Mouse (Mus musculus): ENCODE measurements at regions not wholly inside any gene's neighbourhood (a gene's known extent, or its start where the extent isn't known, plus 50 kb on each side); places are given as distances from the start of the nearest gene placed in this dataset.

- Histone ChIP-seq H3K27ac (no peak overlapping the region), H3K27me3 (ENCODE audit: control insufficient read depth, insufficient read depth, low read length) (no peaks in the 10 kb centered on the region), H3K79me2 (replicated peaks; ENCODE audit: control insufficient read depth, insufficient read depth, low read length) (no peaks in the 10 kb centered on the region), H3K4me3 (no peak overlapping the region), H3K36me3 (ENCODE audit: control insufficient read depth, insufficient read depth, low read length) (no peaks in the 10 kb centered on the region), H3K4me1 (ENCODE audit: control insufficient read depth, insufficient read depth, low read length) (peaks cover 4% of the 10 kb centered on the region), H3K9ac (ENCODE audit: low read depth, low read length) (no peak overlapping the region)
- intact Hi-C loops (cut with DNase I) = no loop called here
- WGBS = 74% methylated on average over 5 of the region's 5 CpGs
- DNase-seq = peak in 1 of 2 experiments; percentile 23
- TF ChIP-seq POLR2A (IDR thresholded peaks at IDR 0.05; ENCODE audit: insufficient read depth, low read depth, low read length) (no peak), CTCF (IDR thresholded peaks at IDR 0.05) (no peak), EP300 (IDR thresholded peaks at IDR 0.05; ENCODE audit: insufficient read depth, low read depth, low read length) (no peak)
These were observed 168.3 kb upstream of the Foxn2 start for GRCm38 (mm10) chr17:88272161-88272560.

GRCm38 (mm10) chr17:88273520-88273919 is 167.0 kb upstream of the Foxn2 start:
- Histone ChIP-seq H3K36me3 (ENCODE audit: control insufficient read depth, insufficient read depth, low read length) (no peaks in the 10 kb centered on the region), H3K9ac (ENCODE audit: low read depth, low read length) (no peak overlapping the region), H3K27ac (peak overlapping the region; percentile 76; the same call in 1 of the 2 replicates), H3K4me3 (no peak overlapping the region), H3K79me2 (replicated peaks; ENCODE audit: control insufficient read depth, insufficient read depth, low read length) (no peaks in the 10 kb centered on the region), H3K4me1 (ENCODE audit: control insufficient read depth, insufficient read depth, low read length) (peaks cover 4% of the 10 kb centered on the region), H3K27me3 (ENCODE audit: control insufficient read depth, insufficient read depth, low read length) (no peaks in the 10 kb centered on the region)
- intact Hi-C loops (cut with DNase I) = no loop called here
- TF ChIP-seq EP300 (IDR thresholded peaks at IDR 0.05; ENCODE audit: insufficient read depth, low read depth, low read length) (no peak), CTCF (IDR thresholded peaks at IDR 0.05) (no peak), POLR2A (IDR thresholded peaks at IDR 0.05; ENCODE audit: insufficient read depth, low read depth, low read length) (no peak)
- no peak for DNase-seq
- 92% methylated on average over 9 of the region's 9 CpGs for WGBS

GRCm38 (mm10) chr17:88274003-88274698 is 166.4 kb upstream of the Foxn2 start:
- H3K4me3 ChIP-seq = no peak overlapping the region
- peaks cover 4% of the 10 kb centered on the region for H3K4me1 ChIP-seq (ENCODE audit: control insufficient read depth, insufficient read depth, low read length)
- no peaks in the 10 kb centered on the region for H3K27me3 ChIP-seq (ENCODE audit: control insufficient read depth, insufficient read depth, low read length)
- intact Hi-C loops (cut with DNase I) = no loop called here
- DNase-seq = peak; percentile 46 to 53
- WGBS = 49% methylated on average over 14 of the region's 14 CpGs
- TF ChIP-seq EP300 (IDR thresholded peaks at IDR 0.05; ENCODE audit: insufficient read depth, low read depth, low read length) (0 out of 2 replicates have a peak, but pooled peaks have one; percentile 26), POLR2A (IDR thresholded peaks at IDR 0.05; ENCODE audit: insufficient read depth, low read depth, low read length) (no peak)
- H3K36me3 ChIP-seq (ENCODE audit: control insufficient read depth, insufficient read depth, low read length) = no peaks in the 10 kb centered on the region
- peak overlapping the region; percentile 76 for H3K27ac ChIP-seq
- H3K9ac ChIP-seq (ENCODE audit: low read depth, low read length) = no peak overlapping the region
- no peaks in the 10 kb centered on the region for H3K79me2 ChIP-seq (replicated peaks; ENCODE audit: control insufficient read depth, insufficient read depth, low read length)

- peak overlapping the region; percentile 61 for H3K27ac ChIP-seq
- intact Hi-C loops (cut with DNase I) = no loop called here
- WGBS = 44% methylated on average over 6 of the region's 6 CpGs
These were observed 165.6 kb upstream of the Foxn2 start for GRCm38 (mm10) chr17:88274720-88275433.

GRCm38 (mm10) chr17:88279656-88280055 is 160.9 kb upstream of the Foxn2 start:
- DNase-seq = no peak
- H3K27me3 ChIP-seq (ENCODE audit: control insufficient read depth, insufficient read depth, low read length) = no peaks in the 10 kb centered on the region
- H3K4me1 ChIP-seq (ENCODE audit: control insufficient read depth, insufficient read depth, low read length) = peaks cover 3% of the 10 kb centered on the region
- H3K9ac ChIP-seq (ENCODE audit: low read depth, low read length) = no peak overlapping the region
- H3K79me2 ChIP-seq (replicated peaks; ENCODE audit: control insufficient read depth, insufficient read depth, low read length) = no peaks in the 10 kb centered on the region
- no peaks in the 10 kb centered on the region for H3K36me3 ChIP-seq (ENCODE audit: control insufficient read depth, insufficient read depth, low read length)
- no peak overlapping the region for H3K27ac ChIP-seq
- intact Hi-C loops (cut with DNase I) = no loop called here
- WGBS = 74% methylated on average over 5 of the region's 5 CpGs
- H3K4me3 ChIP-seq = no peak overlapping the region
- TF ChIP-seq CTCF (IDR thresholded peaks at IDR 0.05) (no peak), POLR2A (IDR thresholded peaks at IDR 0.05; ENCODE audit: insufficient read depth, low read depth, low read length) (no peak), EP300 (IDR thresholded peaks at IDR 0.05; ENCODE audit: insufficient read depth, low read depth, low read length) (no peak)

More at GRCm38 (mm10) chr17:88274720-88275433, 165.6 kb upstream of the Foxn2 start:
- Histone ChIP-seq H3K9ac (ENCODE audit: low read depth, low read length) (no peak overlapping the region), H3K27me3 (ENCODE audit: control insufficient read depth, insufficient read depth, low read length) (no peaks in the 10 kb centered on the region), H3K36me3 (ENCODE audit: control insufficient read depth, insufficient read depth, low read length) (no peaks in the 10 kb centered on the region), H3K4me1 (ENCODE audit: control insufficient read depth, insufficient read depth, low read length) (peaks cover 4% of the 10 kb centered on the region), H3K79me2 (replicated peaks; ENCODE audit: control insufficient read depth, insufficient read depth, low read length) (no peaks in the 10 kb centered on the region), H3K4me3 (no peak overlapping the region)
- DNase-seq = no peak
- no peak for TF ChIP-seq POLR2A (IDR thresholded peaks at IDR 0.05; ENCODE audit: insufficient read depth, low read depth, low read length)
- no peak for TF ChIP-seq EP300 (IDR thresholded peaks at IDR 0.05; ENCODE audit: insufficient read depth, low read depth, low read length)
- no peak for TF ChIP-seq CTCF (IDR thresholded peaks at IDR 0.05)

GRCm38 (mm10) chr17:88282711-88283110 is 157.8 kb upstream of the Foxn2 start:
- TF ChIP-seq EP300 (IDR thresholded peaks at IDR 0.05; ENCODE audit: insufficient read depth, low read depth, low read length) = no peak
- H3K4me1 ChIP-seq (ENCODE audit: control insufficient read depth, insufficient read depth, low read length) = peaks cover 2% of the 10 kb centered on the region
- H3K36me3 ChIP-seq (ENCODE audit: control insufficient read depth, insufficient read depth, low read length) = no peaks in the 10 kb centered on the region
- H3K79me2 ChIP-seq (replicated peaks; ENCODE audit: control insufficient read depth, insufficient read depth, low read length) = no peaks in the 10 kb centered on the region
- H3K9ac ChIP-seq (ENCODE audit: low read depth, low read length) = no peak overlapping the region
- no peak overlapping the region for H3K4me3 ChIP-seq
- intact Hi-C loops (cut with DNase I) = no loop called here
- H3K27ac ChIP-seq = no peak overlapping the region
- 42% methylated on average over 1 of the region's 1 CpGs for WGBS
- H3K27me3 ChIP-seq (ENCODE audit: control insufficient read depth, insufficient read depth, low read length) = no peaks in the 10 kb centered on the region
- no peak for DNase-seq
